Mouse (Mus musculus): ENCODE data around the gene Cry2. TPM values are rescaled to one million over a fixed set of nuclear protein-coding genes. Genes with fewer than 3 reads are reported as not detected.

Cry2 gene
- polyA plus RNA-seq, 1 experiment from 2014 or later, result 37.7 TPM

DNA sequence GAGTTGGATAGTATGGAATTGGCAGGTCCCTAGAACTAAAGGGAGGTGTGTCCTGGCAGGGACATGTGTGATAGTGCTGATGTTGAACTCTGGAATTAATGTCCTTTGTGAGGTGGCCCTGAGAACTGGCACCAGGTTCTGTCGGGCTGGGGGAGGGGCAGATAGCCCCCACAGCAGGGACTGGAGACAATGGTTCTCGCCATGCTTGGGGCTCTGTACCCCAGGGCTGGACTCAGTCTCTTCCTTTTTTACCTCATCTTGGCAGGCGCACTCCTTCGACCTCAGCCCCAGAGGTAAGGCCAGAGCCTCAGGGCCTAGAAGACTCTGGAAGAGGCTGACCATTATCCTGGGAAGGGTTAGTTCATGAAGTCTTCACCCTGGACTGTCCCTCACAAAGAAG lies 51.1 kb downstream of the Cry2 start:
- 86% methylated on average over 4 of the region's 4 CpGs for WGBS
- Histone ChIP-seq H3K36me3 (peaks cover 96% of the 10 kb centered on the region), H3K9ac (replicated peaks) (no peak overlapping the region), H3K9me3 (no peaks in the 10 kb centered on the region), H3K27me3 (no peaks in the 10 kb centered on the region), H3K4me3 (no peak overlapping the region), H3K4me2 (replicated peaks) (no peak overlapping the region), H3K27ac (replicated peaks) (no peak overlapping the region), H3K4me1 (peaks cover 5% of the 10 kb centered on the region)
- ATAC-seq (ENCODE audit: low FRiP score, low read depth), result no peak

DNA sequence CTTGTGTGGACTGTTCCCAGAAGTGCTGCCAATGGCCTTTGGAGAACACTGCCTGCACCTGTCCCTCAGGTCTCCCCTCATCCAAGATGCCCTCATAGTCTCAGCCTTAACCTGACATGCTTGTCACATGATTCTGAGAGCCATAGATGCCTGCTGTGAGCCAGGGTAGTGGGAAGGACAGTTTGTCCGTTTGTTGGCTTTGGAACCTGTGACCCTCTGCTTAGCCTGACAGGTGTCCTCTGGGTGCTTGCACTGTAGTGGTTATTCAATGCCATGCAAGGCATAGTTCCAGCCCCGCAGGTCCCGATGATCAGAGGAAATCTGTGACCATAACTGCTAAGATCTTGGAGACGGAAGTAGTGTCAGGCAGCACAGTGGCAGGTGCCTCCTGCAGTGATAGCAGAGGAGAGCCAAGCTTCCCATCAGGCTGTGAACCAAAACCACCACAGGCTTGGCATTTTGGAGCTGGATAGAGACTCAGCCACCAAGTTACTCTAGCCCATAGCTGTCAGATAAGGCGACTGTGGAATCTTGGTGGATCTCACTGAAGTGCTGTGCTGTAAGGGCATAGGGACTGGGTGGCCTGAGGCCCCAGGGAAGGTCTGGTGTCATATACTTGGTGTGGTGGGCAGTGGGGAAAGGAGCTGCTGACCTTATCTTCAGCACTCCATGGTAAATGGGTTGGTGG lies 51.8 kb downstream of the Cry2 start, which contains the start of gene 1700029I15Rik:
TSS of gene 1700029I15Rik (plus strand) at position 638 of the 688 bp plus-strand sequence.
- no peak for ATAC-seq (ENCODE audit: low FRiP score, low read depth)
- no peaks in the 10 kb centered on the region for H3K27me3 ChIP-seq
- H3K4me3 ChIP-seq, result no peak within 1 kb of the TSS
- no peaks in the 10 kb centered on the region; the same call in 1 of the 2 replicates for H3K4me1 ChIP-seq
- no peak within 1 kb of the TSS for H3K4me2 ChIP-seq (replicated peaks)
- H3K9ac ChIP-seq (replicated peaks), result no peak within 1 kb of the TSS
- no peaks in the 10 kb centered on the region for H3K9me3 ChIP-seq
- peaks cover 97% of the 10 kb centered on the region for H3K36me3 ChIP-seq
- no peak within 1 kb of the TSS for H3K27ac ChIP-seq (replicated peaks)
- WGBS, result 87% methylated on average over 5 of the region's 5 CpGs

DNA sequence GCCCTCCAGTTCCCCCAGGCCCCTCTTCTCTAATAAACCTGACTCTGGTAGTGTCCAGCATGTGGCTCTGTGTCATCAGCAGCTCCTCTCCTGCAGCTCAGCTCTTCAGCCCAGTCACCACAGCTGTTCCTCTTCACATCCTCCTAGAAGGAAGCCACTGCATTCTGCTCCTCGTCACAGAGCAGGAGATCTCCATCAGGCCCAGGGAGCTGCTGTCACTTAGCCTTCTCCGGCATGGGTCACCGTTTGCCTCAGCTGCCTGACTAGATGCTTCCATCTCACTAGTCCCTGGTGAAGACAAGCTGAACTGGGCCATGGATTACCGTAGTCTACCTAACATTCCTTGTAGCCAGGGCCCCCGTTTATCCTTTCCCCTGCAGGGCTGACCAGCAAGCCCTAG lies 52.7 kb downstream of the Cry2 start:
- 84% methylated on average over 5 of the region's 5 CpGs for WGBS
- ATAC-seq (ENCODE audit: low FRiP score, low read depth), result no peak
- no peak overlapping the region for H3K4me3 ChIP-seq
- H3K4me2 ChIP-seq (replicated peaks), result no peak overlapping the region
- H3K4me1 ChIP-seq, result peaks cover 4% of the 10 kb centered on the region
- H3K9me3 ChIP-seq, result no peaks in the 10 kb centered on the region
- H3K9ac ChIP-seq (replicated peaks), result no peak overlapping the region
- H3K27ac ChIP-seq (replicated peaks), result 0 out of 2 replicates have a peak overlapping the region, but pooled peaks have one; percentile 10
- no peaks in the 10 kb centered on the region for H3K27me3 ChIP-seq
- peaks cover 88% of the 10 kb centered on the region for H3K36me3 ChIP-seq

DNA sequence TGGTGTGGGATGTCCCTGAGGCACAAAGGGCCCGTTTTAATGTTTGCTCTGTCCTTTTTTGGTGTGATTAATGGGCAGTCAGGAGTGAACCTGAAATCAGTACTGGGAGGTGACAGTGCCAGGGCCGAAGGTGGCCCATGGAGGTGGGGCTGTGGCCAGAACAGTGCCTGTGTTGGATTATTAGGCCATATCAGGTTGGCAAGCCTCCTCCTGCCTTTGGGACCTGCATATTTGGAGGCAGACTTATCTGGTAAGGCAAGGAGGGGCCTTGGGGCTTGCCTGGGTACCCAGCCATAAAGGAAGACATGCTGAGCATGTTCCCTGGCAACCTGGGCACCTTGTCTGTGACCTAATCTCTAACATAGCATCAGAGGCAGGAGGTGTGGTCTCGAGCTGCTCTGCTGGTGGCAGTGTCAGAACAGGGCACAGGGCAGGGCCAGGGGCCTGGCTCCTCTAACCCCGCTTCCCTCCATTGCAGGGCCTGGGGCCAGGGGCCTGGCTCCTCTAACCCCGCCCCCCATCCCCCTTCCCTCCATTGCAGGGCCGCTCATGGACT lies 53.3 kb downstream of the Cry2 start:
- H3K27me3 ChIP-seq, result no peaks in the 10 kb centered on the region

DNA sequence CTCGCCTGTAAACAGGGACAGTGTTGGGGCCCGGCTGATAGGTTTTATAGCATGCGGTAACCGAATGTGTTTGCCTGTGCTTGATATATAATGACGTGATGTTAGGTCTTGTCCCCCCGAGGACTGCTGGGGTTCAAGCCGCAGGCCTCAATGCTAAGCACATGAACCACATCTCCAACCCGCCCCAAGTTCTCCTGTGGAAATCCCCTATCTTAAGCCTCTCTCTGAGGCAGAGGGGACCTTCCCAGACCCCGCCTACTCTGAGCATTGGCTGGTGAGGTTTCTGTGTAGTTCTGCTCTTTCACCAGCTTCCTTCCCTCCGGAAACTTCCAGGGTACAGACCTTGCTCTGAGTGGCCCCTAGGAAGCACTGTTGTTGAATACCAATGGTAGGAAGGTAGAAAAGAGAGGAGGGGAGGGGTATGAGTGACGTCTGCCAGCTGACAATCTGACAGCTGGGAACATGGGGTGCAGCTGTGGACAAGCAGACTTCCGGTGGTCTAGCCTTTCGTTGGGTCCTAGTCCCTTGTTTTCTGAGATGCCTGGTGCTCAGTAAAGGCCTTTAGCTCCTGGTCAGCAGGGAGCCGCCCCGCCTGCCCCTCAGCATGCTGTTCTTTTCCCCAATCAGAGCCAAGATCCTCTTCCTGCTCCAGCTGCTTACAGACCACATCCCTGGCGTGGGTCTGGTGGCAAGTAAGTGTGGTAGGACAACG lies 53.9 kb downstream of the Cry2 start:
- Histone ChIP-seq H3K4me2 (replicated peaks) (no peak overlapping the region), H3K27me3 (no peaks in the 10 kb centered on the region), H3K36me3 (peaks cover 76% of the 10 kb centered on the region), H3K9ac (replicated peaks) (no peak overlapping the region), H3K4me1 (peaks cover 11% of the 10 kb centered on the region), H3K27ac (replicated peaks) (no peak overlapping the region), H3K9me3 (no peaks in the 10 kb centered on the region), H3K4me3 (no peak overlapping the region)
- no peak for ATAC-seq (ENCODE audit: low FRiP score, low read depth)
- 85% methylated on average over 17 of the region's 17 CpGs for WGBS

More for the DNA sequence above, 53.3 kb downstream of the Cry2 start:
- Histone ChIP-seq H3K36me3 (peaks cover 82% of the 10 kb centered on the region), H3K9me3 (no peaks in the 10 kb centered on the region), H3K4me3 (no peak overlapping the region), H3K9ac (replicated peaks) (no peak overlapping the region), H3K4me1 (peaks cover 10% of the 10 kb centered on the region), H3K27ac (replicated peaks) (no peak overlapping the region), H3K4me2 (replicated peaks) (no peak overlapping the region)
- no peak for ATAC-seq (ENCODE audit: low FRiP score, low read depth)
- 77% methylated on average over 6 of the region's 6 CpGs for WGBS

DNA sequence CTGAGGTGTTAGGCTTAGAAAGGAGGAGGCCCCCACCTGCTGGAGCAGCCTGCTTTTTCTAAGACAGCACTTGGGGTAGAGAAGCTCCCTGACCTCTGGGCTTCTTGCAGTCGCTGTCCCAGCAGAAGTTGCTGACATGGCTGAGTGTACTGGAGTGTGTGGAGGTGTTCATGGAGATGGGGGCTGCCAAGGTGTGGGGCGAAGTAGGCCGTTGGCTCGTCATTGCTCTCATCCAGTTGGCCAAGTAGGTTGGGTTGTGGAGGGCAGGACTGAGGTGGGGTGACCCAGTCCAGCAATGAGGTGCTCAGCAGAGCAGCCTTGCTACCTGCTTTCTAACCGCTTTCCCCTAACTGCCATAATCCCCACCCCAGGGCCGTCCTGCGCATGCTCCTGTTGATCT lies 56.5 kb downstream of the Cry2 start:
- no peak overlapping the region for H3K9ac ChIP-seq (replicated peaks)
- H3K9me3 ChIP-seq, result no peaks in the 10 kb centered on the region
- H3K4me3 ChIP-seq, result no peak overlapping the region
- peaks cover 50% of the 10 kb centered on the region for H3K36me3 ChIP-seq
- ATAC-seq (ENCODE audit: low FRiP score, low read depth), result no peak
- H3K4me1 ChIP-seq, result peaks cover 33% of the 10 kb centered on the region
- no peak overlapping the region for H3K27ac ChIP-seq (replicated peaks)
- no peaks in the 10 kb centered on the region for H3K27me3 ChIP-seq
- 88% methylated on average over 7 of the region's 7 CpGs for WGBS
- H3K4me2 ChIP-seq (replicated peaks), result no peak overlapping the region

DNA sequence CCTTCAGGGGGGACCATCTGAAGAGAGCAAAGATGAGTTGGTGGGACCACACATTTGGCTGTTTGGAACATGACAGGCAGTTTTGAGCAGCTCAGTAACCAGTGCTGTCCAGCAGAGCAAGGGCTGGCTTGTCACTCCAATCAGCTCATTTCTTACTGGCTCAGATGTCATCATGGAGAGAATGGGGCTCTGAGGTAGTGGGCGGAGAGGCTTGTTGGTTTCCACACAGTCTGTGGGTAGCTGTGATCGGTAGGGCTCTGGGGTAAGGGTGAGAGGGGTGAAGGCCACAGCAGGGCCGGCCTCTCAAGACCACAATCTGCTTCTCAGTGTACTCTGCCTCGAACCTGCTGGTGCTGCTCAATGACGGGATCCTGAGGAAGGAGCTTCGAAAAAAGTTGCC lies 57.5 kb downstream of the Cry2 start:
- Histone ChIP-seq H3K9me3 (no peaks in the 10 kb centered on the region), H3K36me3 (peaks cover 39% of the 10 kb centered on the region), H3K4me1 (peaks cover 43% of the 10 kb centered on the region), H3K4me3 (peak overlapping the region; percentile 75), H3K9ac (replicated peaks) (peak overlapping the region; percentile 74), H3K27me3 (0 out of 2 replicates have a peak, but pooled peaks cover under 1% of the 10 kb centered on the region), H3K4me2 (replicated peaks) (peak overlapping the region; percentile 95), H3K27ac (replicated peaks) (no peak overlapping the region)
- WGBS, result 94% methylated on average over 6 of the region's 6 CpGs
- ATAC-seq (ENCODE audit: low FRiP score, low read depth), result no peak

DNA sequence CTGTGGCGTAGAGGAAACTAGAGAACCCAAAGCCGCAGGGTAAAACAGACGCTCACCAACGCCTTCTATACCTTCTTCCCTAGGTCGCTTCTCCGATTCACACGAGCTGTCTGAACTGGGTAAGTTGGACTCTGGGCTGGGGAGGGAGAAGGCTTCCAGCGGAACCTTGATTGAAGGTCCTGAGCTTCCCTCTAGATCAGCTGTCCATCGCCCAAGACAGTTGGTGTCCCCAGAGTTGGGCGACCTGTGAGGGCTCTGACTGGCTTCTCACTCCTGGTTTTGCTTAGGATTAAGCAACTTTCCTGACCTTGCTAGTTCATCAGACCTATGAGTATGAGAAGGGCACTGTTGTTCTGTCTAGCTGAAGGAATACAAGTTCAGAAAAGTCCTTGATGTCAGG lies 58.1 kb downstream of the Cry2 start:
- peak overlapping the region; percentile 75 for H3K4me3 ChIP-seq
- no peaks in the 10 kb centered on the region for H3K9me3 ChIP-seq
- H3K4me1 ChIP-seq, result peaks cover 48% of the 10 kb centered on the region
- H3K9ac ChIP-seq (replicated peaks), result peak overlapping the region; percentile 74
- peaks cover 6% of the 10 kb centered on the region for H3K27me3 ChIP-seq
- H3K27ac ChIP-seq (replicated peaks), result peak overlapping the region; percentile 83
- peak overlapping the region; percentile 95 for H3K4me2 ChIP-seq (replicated peaks)
- no peak for ATAC-seq (ENCODE audit: low FRiP score, low read depth)
- 12% methylated on average over 10 of the region's 10 CpGs for WGBS
- H3K36me3 ChIP-seq, result peaks cover 34% of the 10 kb centered on the region

DNA sequence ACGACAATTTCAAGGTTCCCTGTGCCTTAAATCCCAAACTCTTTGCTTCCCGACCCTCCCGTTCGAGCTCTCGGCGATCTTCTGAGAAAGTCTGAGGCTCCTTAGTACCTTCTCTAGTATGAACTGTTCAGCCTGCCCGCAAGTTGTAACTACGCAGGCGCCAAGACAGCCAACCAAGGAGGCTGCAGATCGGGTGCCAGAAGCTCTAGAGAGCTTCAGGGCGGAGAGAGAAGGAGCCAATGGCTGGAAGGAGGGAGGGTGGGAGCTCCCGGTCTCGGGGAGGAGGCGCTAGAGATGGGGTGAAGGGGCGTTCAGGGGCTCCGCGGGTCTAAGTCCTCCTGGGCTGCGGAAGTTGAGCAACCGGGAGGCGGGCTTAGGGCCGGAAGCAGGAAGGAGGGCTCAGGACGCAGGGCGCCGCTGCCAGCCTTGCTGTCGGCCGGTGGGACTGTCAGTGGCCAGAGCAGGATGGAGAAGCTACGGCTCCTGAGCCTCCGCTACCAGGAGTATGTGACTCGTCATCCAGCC lies 58.7 kb downstream of the Cry2 start:
- H3K9ac ChIP-seq (replicated peaks), result peak overlapping the region; percentile 74
- H3K4me1 ChIP-seq, result peaks cover 55% of the 10 kb centered on the region
- H3K27me3 ChIP-seq, result peaks cover 12% of the 10 kb centered on the region
- H3K4me2 ChIP-seq (replicated peaks), result peak overlapping the region; percentile 95
- WGBS, result under 1% methylated on average over 29 of the region's 29 CpGs
- peak overlapping the region; percentile 83 for H3K27ac ChIP-seq (replicated peaks)
- H3K36me3 ChIP-seq, result peaks cover 28% of the 10 kb centered on the region
- no peaks in the 10 kb centered on the region for H3K9me3 ChIP-seq
- H3K4me3 ChIP-seq, result peak overlapping the region; percentile 75
- peak; percentile 91 for ATAC-seq (ENCODE audit: low FRiP score, low read depth)

DNA sequence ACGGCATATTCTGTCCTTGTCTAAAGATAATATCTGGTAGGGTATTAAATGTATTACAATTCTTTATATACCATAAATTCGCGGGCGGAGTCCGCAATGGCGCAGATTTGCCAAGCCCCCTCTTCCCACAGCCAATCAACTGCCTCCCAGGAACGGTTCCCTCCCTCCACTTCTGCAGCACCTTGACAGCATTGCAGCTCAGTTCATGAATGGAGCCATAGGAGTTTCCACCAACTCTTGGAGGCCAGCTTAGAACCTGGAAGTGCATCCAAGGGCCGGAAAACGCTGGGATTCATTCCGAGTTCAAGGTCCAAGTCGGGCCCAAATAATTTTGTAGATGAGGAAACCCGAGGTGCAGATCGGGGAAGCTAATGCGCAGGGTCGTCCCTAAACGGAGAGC lies 59.3 kb downstream of the Cry2 start, which contains the start of the genes Pex16 and Large2:
TSS of gene Pex16 (plus strand) at position 163 of the 400 bp plus-strand sequence.
TSS of gene Large2 (minus strand) at position 356 of the 400 bp plus-strand sequence.
- Histone ChIP-seq H3K4me1 (peaks cover 59% of the 10 kb centered on the region), H3K9ac (replicated peaks) (peak within 1 kb of the TSS; percentile 74), H3K4me3 (peak within 1 kb of the TSS; percentile 75), H3K4me2 (replicated peaks) (peak within 1 kb of the TSS; percentile 95), H3K9me3 (no peaks in the 10 kb centered on the region), H3K27ac (replicated peaks) (peak within 1 kb of the TSS; percentile 83), H3K36me3 (peaks cover 22% of the 10 kb centered on the region), H3K27me3 (peaks cover 18% of the 10 kb centered on the region)
- ATAC-seq (ENCODE audit: low FRiP score, low read depth), result no peak
- WGBS, result 6% methylated on average over 16 of the region's 16 CpGs

DNA sequence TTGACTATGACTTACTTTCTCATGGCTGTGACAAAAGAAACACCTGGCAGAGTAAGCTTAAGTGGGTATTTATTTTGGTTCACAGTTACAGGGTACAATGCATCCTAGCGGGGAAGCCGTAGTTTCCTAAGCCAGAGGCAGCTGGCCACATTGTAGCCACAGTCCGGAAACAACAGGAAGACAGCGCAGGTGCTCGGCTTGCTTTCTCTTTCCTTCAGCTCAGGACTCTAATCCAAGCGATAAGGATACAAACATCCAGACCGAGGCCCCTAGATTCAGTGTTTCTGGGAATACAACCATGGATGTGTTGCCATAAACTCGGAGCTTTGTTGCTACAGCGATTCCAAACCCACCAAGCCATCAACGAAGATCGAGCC lies 60.4 kb downstream of the Cry2 start:
- H3K4me1 ChIP-seq, result peaks cover 59% of the 10 kb centered on the region
- 57% methylated on average over 11 of the region's 11 CpGs for whole genome bisulfite sequencing
- H3K9ac ChIP-seq (replicated peaks), result no peak overlapping the region

More for the DNA sequence above, 60.4 kb downstream of the Cry2 start:
- Histone ChIP-seq H3K27me3 (peaks cover 26% of the 10 kb centered on the region), H3K4me2 (replicated peaks) (peak overlapping the region; percentile 95; the same call in 1 of the 2 replicates), H3K4me3 (no peak overlapping the region), H3K36me3 (peaks cover 11% of the 10 kb centered on the region), H3K9me3 (no peaks in the 10 kb centered on the region), H3K27ac (replicated peaks) (peak overlapping the region; percentile 83)
- no peak for ATAC-seq (ENCODE audit: low FRiP score, low read depth)
